Mouse (Mus musculus) lung, embryonic 14.5 days (tissue): ENCODE measurements around the gene Ddit4. TPM values are rescaled to one million over a fixed set of nuclear protein-coding genes. Genes with fewer than 3 reads are reported as not detected.
A peak's percentile ranks its signal among the peaks of the same experiment; 100 is the strongest.

Experiments
- ATAC-seq: fragments of 200-750 bp; cut with Nextera tagmentation; 2 replicates; pipeline ENCODE4 v1.8.0; 2017; ENCODE audit warnings: mild to moderate bottlenecking, moderate TSS enrichment, moderate library complexity; ENCODE audit not compliant: insufficient read depth
- DNase-seq: peaks from one replicate; pipeline ENCODE4 v3.0.0-alpha.2; 2015
- H3K27ac ChIP-seq: fragments of 300-500 bp; sonication (generic); 2 replicates; pipeline ENCODE4 v1.5.1; 2014; ENCODE audit warnings: low read depth, mild to moderate bottlenecking, moderate library complexity
- H3K27me3 ChIP-seq: fragments of 300-500 bp; sonication (generic); 2 replicates; pipeline ENCODE4 v1.6.1; 2014; ENCODE audit warnings: low read length, control low read depth; ENCODE audit not compliant: insufficient read depth
- H3K36me3 ChIP-seq: fragments of 300-500 bp; sonication (generic); 2 replicates; pipeline ENCODE4 v1.6.1; 2014; ENCODE audit warnings: control low read depth; ENCODE audit not compliant: insufficient read depth
- H3K4me1 ChIP-seq: fragments of 300-500 bp; sonication (generic); 2 replicates; pipeline ENCODE4 v1.6.1; 2014; ENCODE audit warnings: antibody characterized with exemption, control low read depth; ENCODE audit not compliant: insufficient read depth
- H3K4me2 ChIP-seq: fragments of 300-500 bp; sonication (generic); 2 replicates; pipeline ENCODE4 v1.6.1; 2014; ENCODE audit warnings: mild to moderate bottlenecking
- H3K4me3 ChIP-seq: fragments of 300-500 bp; sonication (generic); 2 replicates; pipeline ENCODE4 v1.5.1; 2014; ENCODE audit warnings: low read depth, low read length
- H3K9ac ChIP-seq: fragments of 300-500 bp; sonication (generic); 2 replicates; pipeline ENCODE4 v1.6.1; 2014
- H3K9me3 ChIP-seq: fragments of 300-500 bp; sonication (generic); 2 replicates; pipeline ENCODE4 v1.6.1; 2016; ENCODE audit warnings: low read depth, low read length, control low read depth
- CTCF ChIP-seq: IDR thresholded peaks from 2 replicates; pipeline ENCODE4 v1.5.1; 2016; ENCODE audit warnings: antibody characterized with exemption, low read depth
- WGBS: fragments of 180-500 bp; shearing (Covaris S2); extraction: QIAGEN DNeasy Blood & Tissue Kit; methylation state at CpG from one replicate; pipeline ENCODE4 v1.1.7; 2014; 5-methylcytosine and 5-hydroxymethylcytosine counted together
- polyA plus RNA-seq: library from polyadenylated mRNA; unstranded; fragments of >200 nt; fragmentation: Nextera tagmentation; extraction: Ambion mirVana; gene quantifications from 2 replicates; pipeline ENCODE4 v1.2.1, GENCODE M21; 2014

Gene Ddit4
- polyA plus RNA-seq, 1 experiment from 2014 or later, result 3.5 TPM

GRCm38 (mm10) chr10:59956681-59957080, 5.0 kb upstream of the Ddit4 start:
- H3K9ac ChIP-seq, result no peak overlapping the region
- TF ChIP-seq CTCF, result no peak
- no peak overlapping the region for H3K4me2 ChIP-seq
- no peaks in the 10 kb centered on the region for H3K27me3 ChIP-seq
- DNase-seq, result no peak
- H3K9me3 ChIP-seq, result no peaks in the 10 kb centered on the region
- no peaks in the 10 kb centered on the region for H3K36me3 ChIP-seq
- H3K4me1 ChIP-seq, result peaks cover 4% of the 10 kb centered on the region; the same call in 1 of the 2 replicates
- 57% methylated on average over 5 of the region's 5 CpGs for WGBS
- H3K4me3 ChIP-seq, result no peak overlapping the region
- ATAC-seq, result no peak
- H3K27ac ChIP-seq, result no peak overlapping the region

GRCm38 (mm10) chr10:59953564-59954039, 2.0 kb upstream of the Ddit4 start:
- H3K4me1 ChIP-seq, result peaks cover 15% of the 10 kb centered on the region
- ATAC-seq (no peak), DNase-seq (no peak)
- H3K4me3 ChIP-seq, result no peak overlapping the region
- no peaks in the 10 kb centered on the region for H3K27me3 ChIP-seq
- no peak overlapping the region for H3K4me2 ChIP-seq
- TF ChIP-seq CTCF, result no peak
- no peaks in the 10 kb centered on the region for H3K9me3 ChIP-seq
- 21% methylated on average over 7 of the region's 7 CpGs for WGBS
- H3K27ac ChIP-seq, result no peak overlapping the region
- H3K36me3 ChIP-seq, result peaks cover 13% of the 10 kb centered on the region; the same call in 1 of the 2 replicates
- H3K9ac ChIP-seq, result no peak overlapping the region

- no peaks in the 10 kb centered on the region for H3K9me3 ChIP-seq
- H3K36me3 ChIP-seq, result peaks cover 13% of the 10 kb centered on the region; the same call in 1 of the 2 replicates
- no peak for TF ChIP-seq CTCF
- ATAC-seq (no peak), DNase-seq (no peak)
- WGBS, result 23% methylated on average over 16 of the region's 16 CpGs
- no peaks in the 10 kb centered on the region for H3K27me3 ChIP-seq
- H3K4me2 ChIP-seq, result peak overlapping the region; percentile 96
- peak overlapping the region; percentile 95 for H3K27ac ChIP-seq
- H3K9ac ChIP-seq, result peak overlapping the region; percentile 72
- H3K4me3 ChIP-seq, result peak overlapping the region; percentile 85
- peaks cover 16% of the 10 kb centered on the region for H3K4me1 ChIP-seq
Observed at GRCm38 (mm10) chr10:59952781-59953563, 1.3 kb upstream of the Ddit4 start.

- peak overlapping the region; percentile 72 for H3K9ac ChIP-seq
- H3K27ac ChIP-seq, result peak overlapping the region; percentile 95
- H3K27me3 ChIP-seq, result no peaks in the 10 kb centered on the region
- peak overlapping the region; percentile 96 for H3K4me2 ChIP-seq
- peaks cover 13% of the 10 kb centered on the region; the same call in 1 of the 2 replicates for H3K36me3 ChIP-seq
- under 1% methylated on average over 31 of the region's 31 CpGs for WGBS
- no peak for TF ChIP-seq CTCF
- DNase-seq, result peak; percentile 80
- H3K4me3 ChIP-seq, result peak overlapping the region; percentile 85
- H3K4me1 ChIP-seq, result peaks cover 16% of the 10 kb centered on the region
- peak; percentile 39 for ATAC-seq
- H3K9me3 ChIP-seq, result no peaks in the 10 kb centered on the region
Observed at GRCm38 (mm10) chr10:59952152-59952780, 632 bp upstream of the Ddit4 start.

- Histone ChIP-seq H3K27ac (peak overlapping the region; percentile 95), H3K36me3 (peaks cover 13% of the 10 kb centered on the region; the same call in 1 of the 2 replicates), H3K4me3 (peak overlapping the region; percentile 85), H3K4me1 (peaks cover 16% of the 10 kb centered on the region), H3K27me3 (no peaks in the 10 kb centered on the region), H3K9ac (peak overlapping the region; percentile 94), H3K9me3 (no peaks in the 10 kb centered on the region), H3K4me2 (peak overlapping the region; percentile 96)
- peak; percentile 81 for TF ChIP-seq CTCF
- DNase-seq, result peak; percentile 82
- under 1% methylated on average over 23 of the region's 23 CpGs for WGBS
- peak; percentile 9 for ATAC-seq
Observed at GRCm38 (mm10) chr10:59950716-59951191, 880 bp downstream of the Ddit4 start.

GRCm38 (mm10) chr10:59949783-59950605, 1.6 kb downstream of the Ddit4 start:
- peaks cover 13% of the 10 kb centered on the region; the same call in 1 of the 2 replicates for H3K36me3 ChIP-seq
- peak overlapping the region; percentile 94 for H3K9ac ChIP-seq
- no peaks in the 10 kb centered on the region for H3K9me3 ChIP-seq
- no peak for ATAC-seq
- H3K4me2 ChIP-seq, result peak overlapping the region; percentile 96
- H3K27ac ChIP-seq, result peak overlapping the region; percentile 95
- TF ChIP-seq CTCF, result no peak
- H3K4me3 ChIP-seq, result peak overlapping the region; percentile 85
- H3K27me3 ChIP-seq, result no peaks in the 10 kb centered on the region
- peaks cover 16% of the 10 kb centered on the region for H3K4me1 ChIP-seq
- WGBS, result 32% methylated on average over 15 of the region's 15 CpGs
- DNase-seq, result no peak
